Mouse (Mus musculus): ENCODE measurements around the gene Rspry1.

Gene Rspry1

DNA sequence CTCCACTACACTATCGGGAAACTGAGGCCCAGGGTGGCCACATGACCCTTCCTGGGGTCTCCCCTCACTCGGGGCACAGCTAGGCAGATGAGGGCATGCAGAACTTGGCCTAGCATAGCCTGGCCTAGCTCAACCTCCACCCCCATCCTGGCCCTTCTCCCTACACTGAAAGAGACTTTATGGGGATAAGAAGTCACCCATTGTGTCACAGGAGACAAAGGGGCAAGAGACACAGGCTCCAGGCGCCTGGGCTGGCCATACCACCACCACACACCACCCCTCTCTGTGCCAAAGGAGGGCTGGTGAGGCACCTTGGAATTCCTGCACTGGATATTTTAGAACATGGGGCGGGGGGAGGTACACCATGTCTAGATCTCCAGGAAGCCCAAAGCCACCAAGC lies 82.5 kb downstream of the Rspry1 start:
- DNase-seq (ENCODE audit: low spot score), result no peak

DNA sequence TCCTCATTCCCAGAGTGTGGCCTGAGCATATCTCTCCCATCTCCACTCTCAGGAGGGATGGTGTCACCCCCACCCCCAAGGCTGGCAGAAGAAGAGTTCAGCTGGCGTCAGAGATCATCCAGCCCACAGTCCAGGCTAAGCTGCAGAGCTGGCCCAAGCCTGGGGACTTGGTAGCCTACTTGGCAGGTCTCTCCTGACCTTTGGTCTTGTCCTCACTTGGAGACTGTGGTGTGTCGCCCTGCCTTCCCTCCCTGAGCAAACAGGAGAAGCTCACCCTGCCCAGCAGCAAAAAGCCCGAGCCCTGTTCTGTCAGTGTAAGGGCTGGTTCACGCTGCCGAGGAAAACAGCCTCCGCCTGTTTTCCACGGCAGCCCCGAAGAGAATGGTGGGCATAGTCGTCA lies 84.2 kb downstream of the Rspry1 start:
- no peak for DNase-seq (ENCODE audit: low spot score)

DNA sequence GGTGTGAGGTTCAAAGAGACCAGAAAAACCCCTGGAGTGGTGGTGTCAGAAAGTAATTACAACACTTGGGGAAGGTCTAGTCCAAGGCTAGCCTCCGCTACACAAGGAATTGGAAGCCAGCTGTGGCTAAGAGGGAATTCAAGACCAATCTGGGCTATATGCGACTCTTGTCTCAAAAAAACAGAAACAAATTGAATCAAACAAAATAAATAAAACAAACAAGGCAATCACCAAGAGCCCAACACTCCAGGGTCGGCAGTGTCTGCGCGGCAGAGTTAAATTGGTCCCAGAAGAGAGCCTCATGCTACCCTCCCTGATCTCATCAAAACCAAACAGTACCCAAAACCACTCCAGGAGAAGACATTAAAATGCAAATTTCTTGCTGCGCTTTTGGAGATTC lies 93.0 kb downstream of the Rspry1 start:
- DNase-seq (ENCODE audit: low spot score), result no peak

DNA sequence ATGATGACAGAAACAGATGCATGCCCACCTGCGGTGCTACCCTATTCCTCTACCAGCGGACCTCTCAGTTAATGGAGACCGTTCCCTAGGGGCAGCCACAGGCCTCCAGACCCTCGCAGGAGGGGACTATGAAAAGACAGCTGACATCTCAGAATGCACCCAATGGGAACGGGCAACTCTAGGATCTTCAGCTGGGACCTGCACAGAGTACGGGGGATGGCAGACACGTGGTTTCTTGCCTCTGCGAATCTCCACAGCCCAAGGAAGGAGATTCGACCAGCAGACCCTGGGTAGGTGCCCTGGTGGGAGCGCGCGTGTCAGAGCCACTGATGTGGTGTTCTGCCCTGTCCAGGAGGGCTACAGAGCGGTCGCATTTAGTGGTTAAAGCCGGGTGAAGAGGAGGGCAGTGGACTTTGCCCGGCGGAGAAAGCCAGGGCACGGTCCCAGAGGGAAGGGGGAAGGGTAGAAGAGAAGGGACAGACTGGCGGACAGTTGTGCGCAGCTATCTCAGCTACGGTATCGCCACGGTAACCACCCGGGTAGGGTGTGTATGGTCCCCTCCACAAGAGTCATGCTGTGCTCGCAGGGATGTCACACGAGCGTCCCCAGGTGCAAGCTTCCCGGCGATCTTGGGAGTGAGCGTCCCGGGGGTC lies 93.7 kb downstream of the Rspry1 start:
- DNase-seq (ENCODE audit: low spot score), result no peak

DNA sequence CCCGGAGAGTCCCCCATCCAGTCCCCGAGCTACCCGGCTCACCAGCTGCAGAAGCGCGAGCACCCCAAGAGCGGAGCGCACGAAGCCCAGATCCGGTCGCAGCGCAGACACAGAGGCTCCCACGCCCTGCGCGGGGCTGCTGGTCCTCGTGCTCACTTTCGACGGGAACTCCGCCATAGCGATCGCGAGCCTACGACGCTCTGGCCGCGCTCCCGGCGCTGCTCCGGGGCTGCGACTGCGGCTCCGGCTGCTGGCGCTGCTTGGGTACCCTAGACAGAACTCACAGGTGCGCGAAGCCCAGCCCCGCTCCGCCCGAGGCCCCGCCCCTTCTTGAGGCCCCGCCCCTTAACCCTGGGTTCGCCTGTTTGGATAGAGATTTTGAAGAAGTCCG lies 94.3 kb downstream of the Rspry1 start, which contains the start of gene Pllp:
Pllp (minus strand) TSS at position 285 of the 391 bp plus-strand sequence.
- peak; percentile 43 for DNase-seq (ENCODE audit: low spot score)

DNA sequence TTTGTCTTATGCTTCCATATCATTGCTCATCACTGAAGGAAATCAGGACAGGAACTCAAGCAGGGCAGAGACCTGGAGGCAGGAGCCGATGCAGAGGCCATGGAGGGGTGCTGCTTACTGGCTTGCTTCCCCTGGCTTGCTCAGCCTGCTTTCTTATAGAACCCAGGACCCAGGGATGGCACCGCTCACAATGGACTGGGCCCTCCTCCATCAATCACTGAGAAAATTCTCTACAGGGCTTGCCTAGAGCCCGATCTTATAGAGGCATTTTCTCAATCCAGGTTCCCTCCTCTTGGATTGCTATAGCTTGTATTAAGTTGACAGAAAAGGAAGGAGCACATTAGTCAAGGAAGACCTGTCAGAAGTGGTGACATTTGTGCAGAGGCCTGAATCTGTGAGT lies 94.8 kb downstream of the Rspry1 start:
- no peak for DNase-seq (ENCODE audit: low spot score)

DNA sequence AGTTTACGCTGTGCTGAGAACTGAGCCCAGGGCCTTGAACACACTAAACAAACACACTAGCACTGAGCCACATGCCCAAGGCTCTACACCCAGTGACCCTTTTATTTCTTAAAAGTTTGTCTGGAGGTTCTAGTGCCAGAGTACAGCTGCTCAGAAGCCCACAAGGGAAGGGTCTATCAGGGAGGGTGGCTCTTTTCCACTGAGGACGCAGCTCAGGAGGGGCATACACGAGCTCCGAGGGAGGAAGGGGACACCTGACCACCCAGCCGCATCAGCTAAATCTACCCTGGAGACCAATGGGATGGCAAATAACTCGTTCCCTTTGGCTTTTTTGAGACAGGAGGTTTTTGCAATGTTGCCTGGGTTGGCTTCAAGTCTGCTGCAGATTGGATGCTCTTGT lies 96.2 kb downstream of the Rspry1 start:
- DNase-seq (ENCODE audit: low spot score), result no peak

DNA sequence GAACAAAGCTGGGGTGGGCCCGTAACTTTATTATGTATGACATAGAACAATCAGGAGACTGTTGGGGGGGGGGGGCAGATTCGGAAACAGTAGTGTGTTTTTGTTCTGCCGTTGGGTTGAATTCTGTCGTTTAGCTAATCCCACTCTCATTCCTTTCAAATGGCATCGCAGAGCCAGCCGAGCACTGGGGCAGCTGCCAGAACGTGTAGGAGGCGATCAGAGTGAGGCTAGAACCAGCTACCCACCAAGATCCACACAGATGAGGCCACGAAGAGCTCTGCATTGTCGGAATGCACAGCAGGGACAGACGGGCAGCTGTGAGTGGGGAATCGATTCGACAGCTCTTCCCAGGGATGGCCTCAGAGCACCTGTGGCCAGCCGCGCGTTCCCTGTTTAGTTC lies 97.6 kb downstream of the Rspry1 start:
- DNase-seq (ENCODE audit: low spot score), result no peak

DNA sequence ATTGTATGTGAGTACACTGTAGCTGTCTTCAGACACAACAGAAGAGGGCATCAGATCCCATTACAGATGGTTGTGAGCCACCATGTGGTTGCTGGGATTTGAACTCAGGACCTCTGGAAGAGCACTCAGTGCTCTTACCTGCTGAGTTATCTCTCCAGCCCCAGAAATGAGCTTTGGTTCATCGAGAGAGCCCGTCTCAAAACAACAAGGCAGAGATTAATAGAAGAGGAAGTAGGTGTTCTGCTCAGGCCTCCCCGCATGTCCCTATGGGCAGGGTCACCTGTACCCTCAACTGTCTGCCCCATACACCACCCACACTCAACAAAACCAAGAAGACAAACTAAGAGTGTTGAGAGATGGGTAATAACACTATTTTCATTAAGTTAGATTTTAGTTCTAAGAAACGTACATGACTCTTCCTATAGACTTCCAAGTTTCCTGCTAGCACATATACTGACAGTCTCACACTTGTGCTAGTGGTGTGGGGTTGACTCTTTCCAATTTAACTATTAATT lies 98.7 kb downstream of the Rspry1 start:
- DNase-seq (ENCODE audit: low spot score), result no peak

DNA sequence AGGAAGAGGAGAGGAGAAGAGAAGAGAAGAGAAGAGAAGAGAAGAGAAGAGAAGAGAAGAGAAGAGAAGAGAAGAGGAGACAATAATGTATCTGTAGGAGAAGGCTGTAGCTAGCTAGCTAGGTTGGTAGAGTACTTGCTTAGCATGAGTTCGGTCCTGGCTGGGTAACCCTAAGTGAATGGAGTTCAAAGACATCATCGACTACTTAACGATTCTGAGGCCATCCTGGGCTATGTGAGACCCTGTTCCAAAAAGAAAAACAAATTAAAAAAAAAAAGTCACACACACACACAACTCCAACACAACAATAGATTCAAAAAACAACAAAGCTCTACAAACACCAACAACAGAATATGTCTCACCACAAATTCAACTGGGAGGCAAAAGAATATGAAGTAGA lies 100.4 kb downstream of the Rspry1 start:
- no peak for DNase-seq (ENCODE audit: low spot score)

DNA sequence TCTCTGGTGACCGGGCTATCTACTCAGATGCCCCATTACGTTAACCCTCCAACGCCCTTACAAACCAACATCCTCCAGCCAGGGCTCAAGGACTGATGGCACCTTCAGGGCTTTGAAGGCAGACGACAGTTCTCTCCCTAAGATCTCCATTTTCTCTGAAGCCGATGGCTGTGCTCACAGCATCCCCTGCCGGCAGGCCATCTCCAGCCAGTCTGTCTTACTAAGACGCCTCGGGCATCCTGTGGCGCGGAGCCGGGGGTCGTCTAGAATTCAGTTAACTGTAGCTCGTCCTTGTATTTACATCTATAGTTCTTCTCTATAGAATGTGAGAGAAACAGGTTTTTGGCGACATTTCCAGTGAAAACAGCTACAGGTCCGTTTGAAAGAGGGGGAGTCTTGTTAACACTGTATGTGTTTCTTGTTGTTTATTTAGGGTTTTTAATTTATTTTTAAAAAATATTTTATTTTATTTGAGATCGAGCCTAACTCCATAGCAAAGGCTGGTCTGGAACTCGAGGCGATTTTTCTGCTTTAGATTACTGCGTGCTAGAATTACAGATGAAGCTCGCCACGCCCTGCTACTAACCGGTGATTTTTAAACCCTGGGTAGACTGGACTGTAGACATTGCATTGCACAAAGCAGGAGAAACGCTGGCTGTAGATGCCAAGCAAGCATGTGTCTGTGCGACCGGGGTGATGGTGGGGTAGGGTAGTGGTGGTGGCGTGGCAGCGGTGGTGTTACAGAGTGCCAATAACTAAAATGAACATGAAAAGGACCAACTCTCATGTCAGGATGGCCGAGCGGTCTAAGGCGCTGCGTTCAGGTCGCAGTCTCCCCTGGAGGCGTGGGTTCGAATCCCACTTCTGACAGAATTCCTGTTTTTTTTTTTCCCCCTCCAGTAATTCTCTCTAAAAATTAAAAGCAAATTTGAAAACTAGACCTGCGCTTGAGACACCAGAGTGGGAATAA lies 101.4 kb downstream of the Rspry1 start:
- DNase-seq (ENCODE audit: low spot score), result peak; percentile 80

DNA sequence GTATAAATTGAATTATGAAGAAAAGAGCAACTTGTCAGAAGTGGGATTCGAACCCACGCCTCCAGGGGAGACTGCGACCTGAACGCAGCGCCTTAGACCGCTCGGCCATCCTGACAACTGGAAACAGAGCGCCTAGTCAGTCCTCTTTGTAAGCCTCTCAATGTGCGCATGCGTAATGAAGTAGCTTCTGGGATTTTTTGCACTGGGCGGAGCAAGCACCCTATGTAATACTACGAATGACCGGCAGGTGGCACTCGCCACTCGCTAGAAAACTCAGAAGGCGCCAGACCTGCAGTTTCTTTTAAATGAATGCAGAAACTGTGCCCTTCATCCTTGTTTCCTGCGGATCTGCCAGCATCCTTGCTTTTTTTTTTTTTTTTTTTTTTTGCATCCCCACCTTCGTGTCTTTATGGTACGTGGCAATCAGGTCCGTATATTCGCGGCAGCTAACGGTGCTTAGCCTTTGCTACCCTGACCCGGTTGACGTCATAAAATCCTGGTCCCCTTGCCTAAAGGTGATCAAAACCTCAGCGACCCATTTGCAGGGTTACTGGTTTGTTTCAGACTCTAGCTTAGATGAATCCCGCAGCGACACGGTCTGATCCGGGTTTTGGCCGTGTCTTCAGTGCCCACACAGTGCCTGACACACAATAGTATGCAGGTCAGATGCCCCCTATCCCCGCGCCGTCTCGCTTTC lies 102.4 kb downstream of the Rspry1 start:
- DNase-seq (ENCODE audit: low spot score), result peak; percentile 97

DNA sequence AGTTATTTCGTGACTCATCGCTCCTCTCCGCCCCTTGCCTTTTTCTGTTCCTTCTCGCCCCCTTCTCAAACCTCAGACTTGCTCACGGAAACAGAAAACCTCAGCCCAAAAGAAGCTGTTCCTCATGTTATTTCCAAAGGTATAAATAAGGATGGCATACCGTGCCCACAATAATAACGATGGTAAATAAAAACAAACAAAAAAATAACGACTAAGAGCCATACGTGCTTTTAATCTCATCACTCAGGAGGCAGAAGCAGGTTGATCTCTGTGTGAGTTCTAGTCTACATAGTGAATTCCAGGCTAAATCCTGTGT lies 102.9 kb downstream of the Rspry1 start:
- no peak for DNase-seq (ENCODE audit: low spot score)

DNA sequence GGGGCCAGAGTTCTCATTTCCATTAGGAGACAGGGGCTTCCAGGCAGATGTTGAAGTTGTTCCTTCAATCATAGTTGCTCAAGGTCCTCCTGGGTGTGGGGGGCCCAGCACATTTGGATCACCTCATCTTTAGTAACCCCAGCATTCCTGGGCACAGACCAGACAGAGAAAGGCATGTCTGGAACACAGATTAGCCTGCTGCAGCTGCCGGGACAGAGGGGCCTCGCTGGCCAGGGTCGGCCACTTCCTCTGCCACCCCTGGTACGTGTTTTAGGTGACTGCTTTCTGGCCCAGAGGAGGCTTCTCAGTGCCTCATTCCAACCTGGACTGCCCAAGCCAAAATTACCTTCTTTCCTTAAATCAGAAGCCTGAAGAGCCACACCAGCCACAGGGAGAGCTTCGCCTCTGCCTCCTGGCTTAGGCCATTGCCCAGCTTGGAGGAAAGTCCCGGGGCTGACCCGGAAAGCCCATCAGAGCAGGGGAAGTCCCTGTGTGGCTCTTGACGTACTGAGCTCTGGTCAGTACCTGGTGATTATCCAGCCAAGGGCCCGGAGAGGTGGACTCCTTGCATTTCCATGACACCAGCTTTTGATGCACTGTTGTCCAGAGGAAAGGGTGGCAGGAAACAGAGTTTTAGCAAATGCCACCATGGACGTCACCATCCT lies 104.0 kb downstream of the Rspry1 start:
- DNase-seq (ENCODE audit: low spot score), result no peak

DNA sequence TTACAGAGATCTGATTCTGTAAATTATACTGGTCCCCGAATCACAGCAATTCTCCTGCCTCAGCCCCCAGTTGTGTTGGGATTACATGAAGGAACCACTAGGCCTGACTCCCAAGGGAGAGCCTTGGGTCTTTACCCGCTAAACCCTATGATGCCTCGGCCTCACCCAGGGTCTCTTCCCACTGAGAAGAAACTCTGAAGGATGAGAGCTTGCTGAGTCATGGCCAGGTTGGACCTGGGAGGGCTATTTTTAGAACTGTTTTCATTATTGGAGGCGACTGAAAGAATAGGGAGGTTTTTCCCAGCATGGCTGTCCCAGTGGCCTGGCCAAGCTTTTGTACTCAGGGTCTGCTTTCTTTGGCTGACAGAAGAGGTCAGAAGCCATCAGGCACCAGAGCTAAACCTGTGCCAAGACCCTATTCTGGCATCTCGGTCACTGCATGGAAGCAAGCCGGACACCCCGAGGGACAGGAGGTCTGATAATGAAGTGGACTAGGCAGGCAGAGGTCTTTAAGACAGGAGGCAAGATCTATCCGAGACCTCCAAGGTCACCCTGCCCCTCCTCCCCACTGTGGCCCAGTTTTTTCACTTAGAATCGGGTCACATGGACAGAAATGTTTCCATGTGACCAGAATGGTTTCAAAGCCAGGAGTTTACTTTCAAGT lies 105.1 kb downstream of the Rspry1 start:
- DNase-seq (ENCODE audit: low spot score), result peak; percentile 32
